Mouse (Mus musculus): Measurements from ENCODE around the gene Btbd35f9. TPM values are rescaled to one million over a fixed set of nuclear protein-coding genes. Genes with fewer than 3 reads are reported as not detected.
"Not testable (repeated sequence)": the region's sequence is repeated elsewhere in the genome, so short reads cannot be mapped to it uniquely, and the experiment has no call there.

Gene Btbd35f9
- not detected in 2 replicates for polyA plus RNA-seq (2015; fragmentation: Nextera tagmentation; extraction: Ambion mirVana)

- not testable (repeated sequence) for H3K9me3 ChIP-seq (replicated peaks); H3K4me2 ChIP-seq; H3K9ac ChIP-seq; H3K27me3 ChIP-seq; H3K4me1 ChIP-seq; H3K36me3 ChIP-seq (ENCODE audit: poor library complexity, severe bottlenecking); H3K4me3 ChIP-seq; ATAC-seq; H3K27ac ChIP-seq
- no CpG with 5 or more reads among the region's 5 CpGs for WGBS
Observed at GRCm38 (mm10) chrX:34161399-34161798, at the start of gene Btbd35f9. Gene Btbd35f9, minus strand, starts transcription at chrX:34161499.

Other genes with a start within 250 kb of the Btbd35f9 start
- not detected in 2 replicates for gene Btbd35f6, start 205.0 kb downstream of the Btbd35f9 start, polyA plus RNA-seq (2015; fragmentation: Nextera tagmentation; extraction: Ambion mirVana)
- gene Gm21870, start 174.7 kb downstream of the Btbd35f9 start, polyA plus RNA-seq (2015; fragmentation: Nextera tagmentation; extraction: Ambion mirVana), result not detected in 2 replicates
- not detected in 2 replicates for gene Spin2g, start 77.2 kb upstream of the Btbd35f9 start, polyA plus RNA-seq (2015; fragmentation: Nextera tagmentation; extraction: Ambion mirVana)

Measured in forebrain, embryonic 13.5 days (tissue).